Mouse (Mus musculus) hindbrain, embryonic 12.5 days (tissue): Measurements from ENCODE around the gene Tcte2. TPM values are rescaled to one million over a fixed set of nuclear protein-coding genes. Genes with fewer than 3 reads are reported as not detected.
A peak's percentile ranks its signal among the peaks of the same experiment; 100 is the strongest.

ENCODE experiments used
- ATAC-seq: fragments of 200-750 bp; cut with Nextera tagmentation; 2 replicates; pipeline ENCODE4 v1.8.0; 2017; ENCODE audit warnings: moderate TSS enrichment; ENCODE audit not compliant: low FRiP score
- H3K27ac ChIP-seq: fragments of 300-500 bp; sonication (generic); 2 replicates; pipeline ENCODE4 v1.5.1; 2016; ENCODE audit warnings: mild to moderate bottlenecking
- H3K27me3 ChIP-seq: fragments of 300-500 bp; sonication (generic); 2 replicates; pipeline ENCODE4 v1.6.1; 2016; ENCODE audit warnings: mild to moderate bottlenecking
- H3K36me3 ChIP-seq: fragments of 300-500 bp; sonication (generic); 2 replicates; pipeline ENCODE4 v1.6.1; 2016; ENCODE audit warnings: mild to moderate bottlenecking
- H3K4me1 ChIP-seq: fragments of 300-500 bp; sonication (generic); 2 replicates; pipeline ENCODE4 v1.6.1; 2016
- H3K4me2 ChIP-seq: fragments of 300-500 bp; sonication (generic); replicated peaks from 2 replicates; pipeline ENCODE4 v1.6.1; 2016; ENCODE audit warnings: mild to moderate bottlenecking
- H3K4me3 ChIP-seq: fragments of 300-500 bp; sonication (generic); 2 replicates; pipeline ENCODE4 v1.5.1; 2016; ENCODE audit warnings: mild to moderate bottlenecking
- H3K9ac ChIP-seq: fragments of 300-500 bp; sonication (generic); 2 replicates; pipeline ENCODE4 v1.6.1; 2016; ENCODE audit warnings: mild to moderate bottlenecking, moderate library complexity
- H3K9me3 ChIP-seq: fragments of 300-500 bp; sonication (generic); replicated peaks from 2 replicates; pipeline ENCODE4 v1.6.1; 2016; ENCODE audit warnings: mild to moderate bottlenecking
- WGBS: fragments of 180-500 bp; shearing (Covaris S2); methylation state at CpG from one replicate; pipeline ENCODE4 v1.1.7; 2016; 5-methylcytosine and 5-hydroxymethylcytosine counted together
- polyA plus RNA-seq: library from polyadenylated mRNA; unstranded; fragments of >200 nt; fragmentation: Nextera tagmentation; extraction: Ambion mirVana; gene quantifications from 2 replicates; pipeline ENCODE4 v1.2.1, GENCODE M21; 2016

Gene Tcte2
- polyA plus RNA-seq, 1 experiment from 2014 or later, result 13.9 TPM

DNA sequence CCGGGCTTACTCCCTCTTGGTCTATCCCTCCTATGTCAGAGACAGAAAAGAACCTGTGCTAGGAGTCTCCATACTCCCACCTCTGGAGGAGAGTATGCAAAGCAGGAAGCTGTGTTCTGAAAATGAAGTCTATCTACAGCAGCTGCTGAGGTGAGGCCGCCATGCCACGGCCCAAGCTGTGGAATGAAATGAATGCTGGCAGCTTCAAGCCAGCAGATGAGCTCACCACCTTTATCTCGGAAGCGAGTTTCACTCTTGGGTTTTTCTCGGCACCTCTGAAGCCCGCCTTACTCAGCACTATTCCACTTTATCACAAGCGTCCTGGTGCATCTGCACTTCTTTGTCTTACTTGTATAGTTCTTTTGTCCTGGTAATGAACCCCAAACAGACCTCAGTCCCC, 28.9 kb downstream of the Tcte2 start:
- H3K9me3 ChIP-seq, result no peaks in the 10 kb centered on the region
- no peak overlapping the region for H3K27ac ChIP-seq
- H3K4me3 ChIP-seq, result no peak overlapping the region
- no peaks in the 10 kb centered on the region for H3K36me3 ChIP-seq
- ATAC-seq, result no peak
- H3K4me2 ChIP-seq, result no peak overlapping the region
- whole genome bisulfite sequencing, result 56% methylated on average over 8 of the region's 8 CpGs
- no peak overlapping the region for H3K9ac ChIP-seq
- H3K27me3 ChIP-seq, result no peaks in the 10 kb centered on the region
- H3K4me1 ChIP-seq, result peaks cover 5% of the 10 kb centered on the region; the same call in 1 of the 2 replicates

DNA sequence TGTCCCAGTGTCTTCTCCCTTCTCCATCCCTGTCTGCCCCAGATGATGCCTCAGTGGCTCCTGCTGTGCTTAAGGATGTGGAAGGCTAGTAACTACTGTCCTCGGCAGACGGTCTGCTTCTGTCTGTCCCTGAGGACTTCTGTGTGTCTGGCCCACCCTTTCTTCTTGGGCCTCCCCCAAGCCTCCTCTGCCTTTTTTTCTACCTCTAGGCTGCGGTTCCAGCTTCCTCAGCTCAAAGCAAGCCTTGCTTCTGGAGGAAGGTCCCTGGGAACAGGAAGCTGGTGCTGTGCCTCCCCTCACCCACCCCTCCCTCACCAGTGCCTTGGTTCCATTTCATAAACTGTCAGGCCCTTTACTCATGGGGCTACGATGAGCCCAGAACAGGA, 29.9 kb downstream of the Tcte2 start:
- Histone ChIP-seq H3K36me3 (no peaks in the 10 kb centered on the region), H3K27ac (no peak overlapping the region), H3K27me3 (no peaks in the 10 kb centered on the region), H3K4me2 (no peak overlapping the region), H3K9me3 (no peaks in the 10 kb centered on the region), H3K4me3 (no peak overlapping the region), H3K4me1 (no peaks in the 10 kb centered on the region), H3K9ac (no peak overlapping the region)
- WGBS, result 70% methylated on average over 4 of the region's 4 CpGs
- no peak for ATAC-seq

DNA sequence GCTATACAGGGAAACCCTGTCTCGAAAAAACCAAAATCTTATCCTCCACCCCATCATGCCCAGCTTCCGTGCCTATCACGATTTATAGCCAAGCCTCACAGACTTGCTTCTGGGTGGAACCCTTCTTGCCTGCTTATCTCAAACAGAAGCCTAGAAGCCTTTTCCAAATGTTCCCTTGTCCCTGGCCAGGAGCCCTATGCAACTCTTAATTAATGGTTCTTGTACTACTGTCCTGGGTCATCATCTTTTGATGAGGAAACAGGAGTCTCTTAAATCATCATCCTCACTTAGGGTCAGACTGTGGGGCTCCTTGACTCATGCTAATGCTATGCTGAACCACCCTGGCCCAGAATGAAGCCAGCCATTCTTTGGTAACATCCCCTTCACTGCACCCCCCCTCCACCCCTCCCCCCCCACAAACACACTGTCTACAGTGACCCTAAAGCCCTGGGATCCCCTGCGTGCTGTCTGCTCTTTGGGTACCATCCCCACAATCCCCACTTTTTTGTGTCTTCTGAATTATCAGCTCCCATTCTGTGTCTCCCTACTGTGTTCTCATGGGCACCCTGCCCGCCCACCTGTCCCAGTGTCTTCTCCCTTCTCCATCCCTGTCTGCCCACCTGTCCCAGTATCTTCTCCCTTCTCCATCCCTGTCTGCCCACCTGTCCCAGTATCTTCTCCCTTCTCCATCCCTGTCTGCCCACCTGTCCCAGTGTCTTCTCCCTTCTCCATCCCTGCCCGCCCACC, 30.5 kb downstream of the Tcte2 start:
- H3K9ac ChIP-seq, result no peak overlapping the region
- WGBS, result 93% methylated on average over 6 of the region's 6 CpGs
- H3K27me3 ChIP-seq, result no peaks in the 10 kb centered on the region
- no peak overlapping the region for H3K4me3 ChIP-seq
- ATAC-seq, result 0 out of 2 replicates have a peak, but pooled peaks have one; percentile 14
- H3K4me1 ChIP-seq, result no peaks in the 10 kb centered on the region
- no peaks in the 10 kb centered on the region for H3K36me3 ChIP-seq
- no peak overlapping the region for H3K4me2 ChIP-seq
- H3K27ac ChIP-seq, result no peak overlapping the region
- H3K9me3 ChIP-seq, result no peaks in the 10 kb centered on the region

DNA sequence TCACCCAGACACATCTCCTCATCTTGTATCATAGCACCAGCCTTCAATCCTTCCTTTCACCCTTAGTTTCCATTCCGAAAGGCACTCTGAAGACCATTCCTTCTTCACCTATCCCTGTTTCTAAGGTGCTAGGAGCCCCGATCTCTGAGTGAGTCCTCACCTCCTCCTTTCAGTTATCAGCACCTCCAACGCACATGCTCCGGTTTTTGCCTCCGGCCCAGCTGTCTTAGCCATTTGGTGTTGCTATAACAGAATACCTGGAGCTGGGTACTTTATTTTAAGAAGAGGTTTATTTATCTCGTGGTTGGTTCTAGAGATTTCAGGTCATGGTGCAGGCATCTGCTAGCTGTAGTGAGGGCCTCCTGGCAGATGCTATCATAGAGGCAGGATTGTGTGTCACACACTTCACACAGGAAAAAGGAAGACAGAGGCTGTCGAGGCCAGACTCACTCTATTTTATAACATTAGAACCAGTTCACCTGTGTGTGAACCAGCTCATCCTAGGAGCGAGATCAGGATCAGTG, 34.7 kb downstream of the Tcte2 start:
- Histone ChIP-seq H3K27me3 (no peaks in the 10 kb centered on the region), H3K9me3 (no peaks in the 10 kb centered on the region), H3K4me2 (no peak overlapping the region), H3K4me1 (peaks cover 19% of the 10 kb centered on the region), H3K36me3 (no peaks in the 10 kb centered on the region), H3K4me3 (no peak overlapping the region), H3K9ac (no peak overlapping the region), H3K27ac (no peak overlapping the region)
- WGBS, result 92% methylated on average over 8 of the region's 8 CpGs
- no peak for ATAC-seq

DNA sequence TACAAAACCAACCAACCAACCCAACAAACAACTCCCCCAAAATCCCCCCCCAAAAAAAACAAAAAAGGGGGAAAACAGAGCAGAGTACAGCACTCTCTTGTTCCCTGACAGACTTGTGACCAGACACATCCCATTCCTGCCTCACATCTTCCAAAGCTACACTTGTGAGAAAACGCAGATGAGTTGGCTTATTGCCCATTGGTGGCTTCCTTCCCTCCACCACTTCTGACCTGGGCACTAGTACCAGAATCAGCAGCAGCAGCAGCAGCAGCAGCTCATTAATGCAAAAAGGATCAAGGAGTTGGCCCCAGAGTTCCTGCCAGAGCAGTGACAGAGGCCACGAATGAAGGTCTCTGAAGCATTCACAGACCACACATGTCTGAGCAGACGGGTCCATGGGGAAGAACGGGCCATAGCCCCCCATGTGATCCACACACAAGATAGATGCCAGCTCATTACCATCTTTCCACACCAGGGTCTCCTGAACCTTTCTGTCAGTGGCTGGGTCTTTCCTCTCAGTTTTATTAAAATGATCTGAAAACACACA, 36.5 kb downstream of the Tcte2 start:
- Histone ChIP-seq H3K9ac (no peak overlapping the region), H3K36me3 (no peaks in the 10 kb centered on the region), H3K27me3 (no peaks in the 10 kb centered on the region), H3K27ac (no peak overlapping the region), H3K4me1 (peaks cover 20% of the 10 kb centered on the region), H3K9me3 (no peaks in the 10 kb centered on the region), H3K4me2 (no peak overlapping the region), H3K4me3 (no peak overlapping the region)
- 43% methylated on average over 4 of the region's 4 CpGs for WGBS
- no peak for ATAC-seq

- ATAC-seq, result peak; percentile 71
- H3K4me2 ChIP-seq, result no peak overlapping the region
- H3K4me3 ChIP-seq, result no peak overlapping the region
- H3K27ac ChIP-seq, result peak overlapping the region; percentile 2; the same call in 1 of the 2 replicates
- no peaks in the 10 kb centered on the region for H3K27me3 ChIP-seq
- H3K4me1 ChIP-seq, result peaks cover 21% of the 10 kb centered on the region
- 13% methylated on average over 2 of the region's 2 CpGs for WGBS
- no peaks in the 10 kb centered on the region for H3K9me3 ChIP-seq
- no peaks in the 10 kb centered on the region for H3K36me3 ChIP-seq
- no peak overlapping the region for H3K9ac ChIP-seq
These were observed 39.2 kb downstream of the Tcte2 start for GRCm38 (mm10) chr17:13722434-13722833.

DNA sequence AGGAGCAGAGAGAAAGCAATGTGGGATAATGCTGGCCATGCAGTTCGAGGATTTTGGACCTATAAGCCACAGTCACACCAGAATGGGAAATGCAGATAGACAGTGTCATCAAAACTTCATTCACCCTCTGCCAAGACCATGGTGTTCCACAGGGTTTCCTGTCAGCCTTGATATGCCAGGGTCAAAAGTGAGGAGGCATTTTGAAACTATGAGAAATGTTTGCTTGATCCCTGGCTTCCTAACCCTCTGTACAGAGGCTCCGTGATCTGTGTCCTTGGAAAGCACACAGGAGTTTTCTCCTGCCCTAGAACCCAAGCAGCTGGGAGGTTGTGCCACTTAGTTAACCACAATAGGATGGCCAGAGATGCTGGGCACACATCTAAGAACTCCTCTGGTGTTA, 40.3 kb downstream of the Tcte2 start:
- Histone ChIP-seq H3K9me3 (no peaks in the 10 kb centered on the region), H3K9ac (no peak overlapping the region), H3K27ac (no peak overlapping the region), H3K36me3 (no peaks in the 10 kb centered on the region), H3K4me1 (peaks cover 22% of the 10 kb centered on the region), H3K4me2 (no peak overlapping the region), H3K4me3 (no peak overlapping the region), H3K27me3 (no peaks in the 10 kb centered on the region)
- no peak for ATAC-seq
- 86% methylated on average over 2 of the region's 2 CpGs for WGBS

GRCm38 (mm10) chr17:13720187-13720586, 41.4 kb downstream of the Tcte2 start:
- no peaks in the 10 kb centered on the region for H3K9me3 ChIP-seq
- H3K4me2 ChIP-seq, result no peak overlapping the region
- H3K4me3 ChIP-seq, result no peak overlapping the region
- WGBS, result 94% methylated on average over 5 of the region's 5 CpGs
- H3K27me3 ChIP-seq, result no peaks in the 10 kb centered on the region
- no peak for ATAC-seq
- no peak overlapping the region for H3K27ac ChIP-seq
- peaks cover 22% of the 10 kb centered on the region for H3K4me1 ChIP-seq
- no peak overlapping the region for H3K9ac ChIP-seq
- no peaks in the 10 kb centered on the region for H3K36me3 ChIP-seq

- Histone ChIP-seq H3K36me3 (no peaks in the 10 kb centered on the region), H3K9ac (no peak overlapping the region), H3K27ac (no peak overlapping the region), H3K4me2 (no peak overlapping the region), H3K4me3 (no peak overlapping the region), H3K27me3 (no peaks in the 10 kb centered on the region), H3K4me1 (peaks cover 7% of the 10 kb centered on the region), H3K9me3 (no peaks in the 10 kb centered on the region)
- 92% methylated on average over 11 of the region's 11 CpGs for WGBS
- no peak for ATAC-seq
These were observed 44.2 kb downstream of the Tcte2 start for GRCm38 (mm10) chr17:13717428-13717827.

DNA sequence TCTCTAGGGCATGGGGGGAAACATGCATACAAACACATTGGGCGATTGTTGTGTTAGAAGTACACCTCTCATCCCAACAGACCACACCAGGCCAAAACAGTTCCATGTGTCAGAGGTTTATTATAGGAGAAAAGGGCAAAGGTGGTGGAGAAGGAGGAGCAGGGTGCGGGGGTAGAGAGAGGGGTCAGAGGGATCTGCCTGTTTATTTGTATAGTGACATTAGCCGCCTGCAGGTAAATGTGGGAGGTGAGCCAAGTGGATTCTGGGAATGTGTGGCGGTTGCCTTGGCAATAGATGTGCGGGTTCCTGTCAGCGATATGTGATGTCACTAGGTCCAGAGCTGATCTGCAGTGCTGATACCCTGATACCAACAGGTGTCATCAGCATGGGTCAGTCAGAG, 45.3 kb downstream of the Tcte2 start:
- Histone ChIP-seq H3K27me3 (no peaks in the 10 kb centered on the region), H3K9ac (no peak overlapping the region), H3K4me1 (0 out of 2 replicates have a peak, but pooled peaks cover 2% of the 10 kb centered on the region), H3K4me3 (no peak overlapping the region), H3K27ac (no peak overlapping the region), H3K4me2 (no peak overlapping the region), H3K36me3 (no peaks in the 10 kb centered on the region), H3K9me3 (no peaks in the 10 kb centered on the region)
- no peak for ATAC-seq
- 90% methylated on average over 6 of the region's 6 CpGs for WGBS

DNA sequence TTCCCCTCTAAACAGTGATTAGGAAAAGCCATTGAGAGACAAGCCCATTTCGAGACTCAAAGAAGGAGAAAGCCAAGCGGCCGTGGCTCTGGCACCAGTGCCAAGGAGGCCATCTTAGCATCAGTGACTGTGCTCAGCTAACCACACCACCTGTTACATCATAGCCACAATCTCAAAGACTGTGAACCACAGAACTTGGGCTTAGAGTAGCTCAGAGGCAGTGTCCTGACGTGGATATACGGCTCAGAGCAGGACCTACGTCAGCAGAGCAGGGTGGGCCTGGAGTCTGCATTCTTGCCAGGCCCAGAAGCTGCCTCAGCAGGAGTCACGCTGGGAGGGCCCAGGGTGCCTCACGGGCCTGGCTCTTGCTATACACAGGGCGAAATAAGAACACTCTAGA, 46.1 kb downstream of the Tcte2 start:
- Histone ChIP-seq H3K27me3 (no peaks in the 10 kb centered on the region), H3K9ac (no peak overlapping the region), H3K4me2 (no peak overlapping the region), H3K4me3 (no peak overlapping the region), H3K27ac (no peak overlapping the region), H3K9me3 (no peaks in the 10 kb centered on the region), H3K4me1 (0 out of 2 replicates have a peak, but pooled peaks cover 2% of the 10 kb centered on the region), H3K36me3 (no peaks in the 10 kb centered on the region)
- no peak for ATAC-seq
- 82% methylated on average over 9 of the region's 9 CpGs for WGBS

DNA sequence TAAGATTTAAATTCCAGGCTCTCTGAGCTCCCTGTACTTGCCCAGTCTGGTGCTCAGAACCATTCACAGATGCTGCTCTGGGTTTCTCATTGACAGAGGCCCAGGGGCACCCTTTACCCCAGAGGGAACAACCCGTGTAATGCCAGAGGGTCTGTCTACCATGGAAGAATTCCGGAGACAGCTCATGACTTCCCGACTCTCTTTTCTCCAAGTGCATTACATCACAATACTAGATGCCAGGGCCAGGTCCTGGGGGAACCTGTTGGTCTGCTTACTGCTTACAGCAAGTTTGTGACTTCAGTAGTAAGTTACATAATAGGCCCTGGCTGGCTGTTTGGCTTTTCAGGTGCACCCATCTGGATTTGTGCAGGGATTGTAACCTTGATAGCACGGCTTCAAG, 47.0 kb downstream of the Tcte2 start:
- Histone ChIP-seq H3K9ac (no peak overlapping the region), H3K36me3 (no peaks in the 10 kb centered on the region), H3K4me1 (0 out of 2 replicates have a peak, but pooled peaks cover 2% of the 10 kb centered on the region), H3K27ac (no peak overlapping the region), H3K4me3 (no peak overlapping the region), H3K4me2 (no peak overlapping the region), H3K9me3 (no peaks in the 10 kb centered on the region), H3K27me3 (no peaks in the 10 kb centered on the region)
- no peak for ATAC-seq
- 70% methylated on average over 4 of the region's 4 CpGs for WGBS

DNA sequence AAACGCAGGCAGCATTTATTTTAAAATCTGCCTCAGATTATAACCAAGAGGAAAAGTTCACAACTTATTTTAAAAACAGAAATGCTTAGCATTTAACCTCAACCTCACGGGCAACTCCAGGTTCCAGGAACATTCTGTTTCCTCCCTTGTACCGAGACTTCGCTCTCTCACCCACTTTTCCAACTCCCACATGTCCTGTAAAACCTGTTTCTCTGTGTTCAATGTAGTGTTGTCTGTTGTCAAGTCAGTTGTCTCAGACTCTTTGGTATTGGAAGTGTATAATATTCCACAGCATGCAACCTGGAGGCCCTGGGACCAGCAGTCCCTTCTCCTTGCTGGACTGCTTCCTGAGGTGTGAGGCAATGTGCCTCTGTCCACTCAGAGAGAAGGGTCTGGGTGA, 47.5 kb downstream of the Tcte2 start:
- Histone ChIP-seq H3K4me3 (no peak overlapping the region), H3K4me2 (no peak overlapping the region), H3K36me3 (no peaks in the 10 kb centered on the region), H3K27me3 (no peaks in the 10 kb centered on the region), H3K9me3 (no peaks in the 10 kb centered on the region), H3K9ac (no peak overlapping the region), H3K4me1 (0 out of 2 replicates have a peak, but pooled peaks cover 2% of the 10 kb centered on the region), H3K27ac (no peak overlapping the region)
- no peak for ATAC-seq
- WGBS, result 88% methylated on average over 4 of the region's 4 CpGs
